Mouse (Mus musculus): ENCODE measurements around the gene Pex16.
A peak's percentile ranks its signal among the peaks of the same experiment; 100 is the strongest.

Gene Pex16

DNA sequence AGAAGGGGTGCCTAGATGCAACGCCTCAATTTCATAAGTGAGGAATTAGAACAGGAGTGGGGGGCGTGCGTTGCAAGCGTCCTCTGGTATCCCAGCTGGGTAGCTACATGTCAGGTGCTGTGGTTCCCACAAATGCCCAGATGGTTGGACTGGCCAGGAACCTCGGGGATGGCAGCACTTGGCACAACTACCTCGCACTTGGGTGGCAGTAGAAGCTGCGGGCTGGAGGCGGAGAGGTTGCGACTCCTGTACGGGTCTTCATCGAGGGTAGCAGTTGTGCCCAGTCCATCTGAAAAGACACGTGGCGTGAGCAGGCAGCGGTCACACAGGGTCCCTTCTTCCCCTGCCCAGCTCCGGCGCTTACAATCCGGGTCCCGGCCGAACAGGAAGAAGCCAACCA lies 4.1 kb upstream of the Pex16 start:
- no peak for DNase-seq (ENCODE audit: low spot score in 2 of 2)

DNA sequence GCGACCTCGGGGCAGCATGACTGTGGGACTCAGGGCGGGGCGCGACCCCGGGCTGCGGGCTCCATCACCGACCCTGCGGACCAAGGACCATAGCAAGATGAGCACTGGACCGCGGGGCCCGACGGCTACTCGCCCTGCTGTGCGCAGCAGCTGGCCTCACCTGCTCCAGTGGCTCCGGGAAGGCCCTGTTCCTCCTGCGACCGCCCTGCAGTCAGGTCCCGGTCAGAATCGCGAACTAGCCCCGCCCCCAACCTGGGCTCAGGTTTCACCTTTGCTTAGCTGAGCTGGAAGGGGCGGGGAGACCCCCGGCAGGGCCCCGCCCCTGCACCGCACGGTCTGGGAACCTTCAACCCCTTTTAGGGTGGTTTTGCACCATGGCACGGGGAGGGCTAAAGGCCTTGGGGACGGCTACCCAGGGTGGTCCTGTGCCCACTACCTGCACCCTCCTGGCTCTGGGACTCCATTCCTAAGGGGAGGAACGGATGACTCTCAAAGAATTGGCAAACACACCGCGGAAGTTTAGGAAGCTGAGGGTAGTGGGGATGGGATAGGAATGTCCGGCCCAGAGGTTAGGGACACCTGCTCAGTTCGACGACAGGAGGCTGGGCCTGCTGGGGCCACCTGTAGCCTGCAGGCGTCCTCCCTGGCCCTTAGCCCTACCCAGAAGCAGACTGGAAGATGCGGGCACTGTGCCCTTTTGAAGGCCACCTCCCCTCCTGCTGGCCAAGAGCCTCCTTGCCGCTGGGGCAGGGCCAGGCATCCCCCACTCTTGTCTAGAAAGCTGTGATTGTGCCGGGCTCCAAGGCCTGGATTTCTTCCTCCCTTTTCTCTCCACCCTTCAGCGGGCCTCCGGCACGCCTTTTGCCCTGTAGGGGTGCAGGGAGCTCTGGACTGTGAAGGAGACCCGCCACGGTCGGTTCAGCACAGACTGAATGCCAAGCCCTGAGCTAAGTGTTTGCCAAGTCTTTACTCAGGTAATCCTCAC lies 3.4 kb upstream of the Pex16 start:
- DNase-seq (ENCODE audit: low spot score in 2 of 2): no peak

DNA sequence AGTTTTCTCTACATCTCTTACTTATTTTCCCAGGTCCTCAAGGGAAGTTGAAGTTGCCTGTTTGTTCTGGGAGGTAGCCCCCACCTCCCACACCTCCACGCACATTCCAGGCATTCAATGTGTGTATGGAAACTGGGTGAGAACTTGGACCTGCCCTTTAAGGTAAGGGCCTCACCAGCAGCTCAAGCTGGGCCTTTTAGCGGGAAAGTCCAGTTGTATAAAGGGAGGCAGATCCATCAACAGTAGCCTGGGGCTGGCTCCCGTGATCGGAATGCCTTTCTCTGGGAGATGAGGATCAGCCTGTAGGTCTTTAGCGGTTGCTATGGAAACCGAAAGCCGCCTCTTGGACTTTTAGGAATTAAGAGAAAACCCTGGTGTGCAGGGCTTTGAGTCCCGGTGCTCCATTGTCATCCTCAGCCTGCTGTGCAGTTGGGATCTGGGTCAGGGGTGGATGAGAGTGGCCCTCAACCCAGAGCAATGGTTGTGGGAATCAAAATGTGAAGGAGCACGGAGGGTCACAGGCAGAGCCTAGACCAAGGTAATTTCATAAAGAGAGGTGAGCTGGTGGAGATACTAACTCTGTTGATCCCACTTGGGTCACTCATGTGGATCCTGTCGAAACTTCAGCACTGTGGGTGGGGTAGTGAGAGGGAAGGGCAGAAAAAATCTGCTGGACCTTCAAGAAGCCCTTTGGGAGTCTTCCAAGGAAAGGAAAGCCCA lies 2.3 kb upstream of the Pex16 start:
- DNase-seq (ENCODE audit: low spot score in 2 of 2): no peak

DNA sequence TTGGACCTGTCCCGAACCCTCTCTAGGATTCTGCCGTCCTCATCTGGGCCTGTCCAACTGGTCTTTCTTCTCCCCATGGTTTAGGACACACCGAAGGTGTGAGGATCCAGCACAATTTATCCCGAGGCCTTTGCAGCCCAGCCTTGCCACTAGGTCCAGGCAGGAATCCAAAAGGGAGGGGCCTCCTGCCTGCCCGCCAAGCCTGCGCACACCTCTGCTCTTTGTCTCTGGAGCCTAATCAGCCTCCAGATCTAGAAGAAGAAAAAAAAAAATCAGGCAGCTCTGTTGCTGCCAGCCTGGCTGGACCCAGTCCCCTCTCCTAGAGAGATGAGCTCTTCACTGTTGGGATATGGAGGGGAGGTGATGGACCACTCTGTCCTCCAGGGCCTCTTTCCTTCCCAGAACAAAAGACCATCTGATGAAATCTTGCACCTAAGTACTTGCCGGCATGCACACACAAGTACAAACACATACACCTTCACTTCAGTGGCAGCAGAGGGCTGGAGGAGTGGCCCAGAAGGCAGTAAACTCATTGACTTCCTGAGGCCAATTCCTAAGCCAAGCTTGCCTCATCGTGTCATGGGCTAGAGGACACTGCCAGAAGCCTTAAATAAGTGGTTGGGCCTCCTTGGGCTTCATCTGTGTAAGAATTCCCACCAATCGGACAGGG lies 1.6 kb upstream of the Pex16 start:
- no peak for DNase-seq (ENCODE audit: low spot score in 2 of 2)

DNA sequence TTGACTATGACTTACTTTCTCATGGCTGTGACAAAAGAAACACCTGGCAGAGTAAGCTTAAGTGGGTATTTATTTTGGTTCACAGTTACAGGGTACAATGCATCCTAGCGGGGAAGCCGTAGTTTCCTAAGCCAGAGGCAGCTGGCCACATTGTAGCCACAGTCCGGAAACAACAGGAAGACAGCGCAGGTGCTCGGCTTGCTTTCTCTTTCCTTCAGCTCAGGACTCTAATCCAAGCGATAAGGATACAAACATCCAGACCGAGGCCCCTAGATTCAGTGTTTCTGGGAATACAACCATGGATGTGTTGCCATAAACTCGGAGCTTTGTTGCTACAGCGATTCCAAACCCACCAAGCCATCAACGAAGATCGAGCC lies 1.1 kb upstream of the Pex16 start:
- no peak for DNase-seq (ENCODE audit: low spot score in 2 of 2)

DNA sequence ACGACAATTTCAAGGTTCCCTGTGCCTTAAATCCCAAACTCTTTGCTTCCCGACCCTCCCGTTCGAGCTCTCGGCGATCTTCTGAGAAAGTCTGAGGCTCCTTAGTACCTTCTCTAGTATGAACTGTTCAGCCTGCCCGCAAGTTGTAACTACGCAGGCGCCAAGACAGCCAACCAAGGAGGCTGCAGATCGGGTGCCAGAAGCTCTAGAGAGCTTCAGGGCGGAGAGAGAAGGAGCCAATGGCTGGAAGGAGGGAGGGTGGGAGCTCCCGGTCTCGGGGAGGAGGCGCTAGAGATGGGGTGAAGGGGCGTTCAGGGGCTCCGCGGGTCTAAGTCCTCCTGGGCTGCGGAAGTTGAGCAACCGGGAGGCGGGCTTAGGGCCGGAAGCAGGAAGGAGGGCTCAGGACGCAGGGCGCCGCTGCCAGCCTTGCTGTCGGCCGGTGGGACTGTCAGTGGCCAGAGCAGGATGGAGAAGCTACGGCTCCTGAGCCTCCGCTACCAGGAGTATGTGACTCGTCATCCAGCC lies 685 bp downstream of the Pex16 start:
- peak; percentile 96 to 97 for DNase-seq (ENCODE audit: low spot score in 2 of 2)

DNA sequence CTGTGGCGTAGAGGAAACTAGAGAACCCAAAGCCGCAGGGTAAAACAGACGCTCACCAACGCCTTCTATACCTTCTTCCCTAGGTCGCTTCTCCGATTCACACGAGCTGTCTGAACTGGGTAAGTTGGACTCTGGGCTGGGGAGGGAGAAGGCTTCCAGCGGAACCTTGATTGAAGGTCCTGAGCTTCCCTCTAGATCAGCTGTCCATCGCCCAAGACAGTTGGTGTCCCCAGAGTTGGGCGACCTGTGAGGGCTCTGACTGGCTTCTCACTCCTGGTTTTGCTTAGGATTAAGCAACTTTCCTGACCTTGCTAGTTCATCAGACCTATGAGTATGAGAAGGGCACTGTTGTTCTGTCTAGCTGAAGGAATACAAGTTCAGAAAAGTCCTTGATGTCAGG lies 1.3 kb downstream of the Pex16 start:
- DNase-seq (ENCODE audit: low spot score in 2 of 2): no peak

DNA sequence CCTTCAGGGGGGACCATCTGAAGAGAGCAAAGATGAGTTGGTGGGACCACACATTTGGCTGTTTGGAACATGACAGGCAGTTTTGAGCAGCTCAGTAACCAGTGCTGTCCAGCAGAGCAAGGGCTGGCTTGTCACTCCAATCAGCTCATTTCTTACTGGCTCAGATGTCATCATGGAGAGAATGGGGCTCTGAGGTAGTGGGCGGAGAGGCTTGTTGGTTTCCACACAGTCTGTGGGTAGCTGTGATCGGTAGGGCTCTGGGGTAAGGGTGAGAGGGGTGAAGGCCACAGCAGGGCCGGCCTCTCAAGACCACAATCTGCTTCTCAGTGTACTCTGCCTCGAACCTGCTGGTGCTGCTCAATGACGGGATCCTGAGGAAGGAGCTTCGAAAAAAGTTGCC lies 1.8 kb downstream of the Pex16 start:
- no peak for DNase-seq (ENCODE audit: low spot score in 2 of 2)

DNA sequence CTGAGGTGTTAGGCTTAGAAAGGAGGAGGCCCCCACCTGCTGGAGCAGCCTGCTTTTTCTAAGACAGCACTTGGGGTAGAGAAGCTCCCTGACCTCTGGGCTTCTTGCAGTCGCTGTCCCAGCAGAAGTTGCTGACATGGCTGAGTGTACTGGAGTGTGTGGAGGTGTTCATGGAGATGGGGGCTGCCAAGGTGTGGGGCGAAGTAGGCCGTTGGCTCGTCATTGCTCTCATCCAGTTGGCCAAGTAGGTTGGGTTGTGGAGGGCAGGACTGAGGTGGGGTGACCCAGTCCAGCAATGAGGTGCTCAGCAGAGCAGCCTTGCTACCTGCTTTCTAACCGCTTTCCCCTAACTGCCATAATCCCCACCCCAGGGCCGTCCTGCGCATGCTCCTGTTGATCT lies 2.8 kb downstream of the Pex16 start:
- no peak for DNase-seq (ENCODE audit: low spot score in 2 of 2)

DNA sequence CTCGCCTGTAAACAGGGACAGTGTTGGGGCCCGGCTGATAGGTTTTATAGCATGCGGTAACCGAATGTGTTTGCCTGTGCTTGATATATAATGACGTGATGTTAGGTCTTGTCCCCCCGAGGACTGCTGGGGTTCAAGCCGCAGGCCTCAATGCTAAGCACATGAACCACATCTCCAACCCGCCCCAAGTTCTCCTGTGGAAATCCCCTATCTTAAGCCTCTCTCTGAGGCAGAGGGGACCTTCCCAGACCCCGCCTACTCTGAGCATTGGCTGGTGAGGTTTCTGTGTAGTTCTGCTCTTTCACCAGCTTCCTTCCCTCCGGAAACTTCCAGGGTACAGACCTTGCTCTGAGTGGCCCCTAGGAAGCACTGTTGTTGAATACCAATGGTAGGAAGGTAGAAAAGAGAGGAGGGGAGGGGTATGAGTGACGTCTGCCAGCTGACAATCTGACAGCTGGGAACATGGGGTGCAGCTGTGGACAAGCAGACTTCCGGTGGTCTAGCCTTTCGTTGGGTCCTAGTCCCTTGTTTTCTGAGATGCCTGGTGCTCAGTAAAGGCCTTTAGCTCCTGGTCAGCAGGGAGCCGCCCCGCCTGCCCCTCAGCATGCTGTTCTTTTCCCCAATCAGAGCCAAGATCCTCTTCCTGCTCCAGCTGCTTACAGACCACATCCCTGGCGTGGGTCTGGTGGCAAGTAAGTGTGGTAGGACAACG lies 5.5 kb downstream of the Pex16 start:
- no peak for DNase-seq (ENCODE audit: low spot score in 2 of 2)

DNA sequence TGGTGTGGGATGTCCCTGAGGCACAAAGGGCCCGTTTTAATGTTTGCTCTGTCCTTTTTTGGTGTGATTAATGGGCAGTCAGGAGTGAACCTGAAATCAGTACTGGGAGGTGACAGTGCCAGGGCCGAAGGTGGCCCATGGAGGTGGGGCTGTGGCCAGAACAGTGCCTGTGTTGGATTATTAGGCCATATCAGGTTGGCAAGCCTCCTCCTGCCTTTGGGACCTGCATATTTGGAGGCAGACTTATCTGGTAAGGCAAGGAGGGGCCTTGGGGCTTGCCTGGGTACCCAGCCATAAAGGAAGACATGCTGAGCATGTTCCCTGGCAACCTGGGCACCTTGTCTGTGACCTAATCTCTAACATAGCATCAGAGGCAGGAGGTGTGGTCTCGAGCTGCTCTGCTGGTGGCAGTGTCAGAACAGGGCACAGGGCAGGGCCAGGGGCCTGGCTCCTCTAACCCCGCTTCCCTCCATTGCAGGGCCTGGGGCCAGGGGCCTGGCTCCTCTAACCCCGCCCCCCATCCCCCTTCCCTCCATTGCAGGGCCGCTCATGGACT lies 6.1 kb downstream of the Pex16 start:
- DNase-seq (ENCODE audit: low spot score in 2 of 2): no peak

DNA sequence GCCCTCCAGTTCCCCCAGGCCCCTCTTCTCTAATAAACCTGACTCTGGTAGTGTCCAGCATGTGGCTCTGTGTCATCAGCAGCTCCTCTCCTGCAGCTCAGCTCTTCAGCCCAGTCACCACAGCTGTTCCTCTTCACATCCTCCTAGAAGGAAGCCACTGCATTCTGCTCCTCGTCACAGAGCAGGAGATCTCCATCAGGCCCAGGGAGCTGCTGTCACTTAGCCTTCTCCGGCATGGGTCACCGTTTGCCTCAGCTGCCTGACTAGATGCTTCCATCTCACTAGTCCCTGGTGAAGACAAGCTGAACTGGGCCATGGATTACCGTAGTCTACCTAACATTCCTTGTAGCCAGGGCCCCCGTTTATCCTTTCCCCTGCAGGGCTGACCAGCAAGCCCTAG lies 6.7 kb downstream of the Pex16 start:
- no peak for DNase-seq (ENCODE audit: low spot score in 2 of 2)

DNA sequence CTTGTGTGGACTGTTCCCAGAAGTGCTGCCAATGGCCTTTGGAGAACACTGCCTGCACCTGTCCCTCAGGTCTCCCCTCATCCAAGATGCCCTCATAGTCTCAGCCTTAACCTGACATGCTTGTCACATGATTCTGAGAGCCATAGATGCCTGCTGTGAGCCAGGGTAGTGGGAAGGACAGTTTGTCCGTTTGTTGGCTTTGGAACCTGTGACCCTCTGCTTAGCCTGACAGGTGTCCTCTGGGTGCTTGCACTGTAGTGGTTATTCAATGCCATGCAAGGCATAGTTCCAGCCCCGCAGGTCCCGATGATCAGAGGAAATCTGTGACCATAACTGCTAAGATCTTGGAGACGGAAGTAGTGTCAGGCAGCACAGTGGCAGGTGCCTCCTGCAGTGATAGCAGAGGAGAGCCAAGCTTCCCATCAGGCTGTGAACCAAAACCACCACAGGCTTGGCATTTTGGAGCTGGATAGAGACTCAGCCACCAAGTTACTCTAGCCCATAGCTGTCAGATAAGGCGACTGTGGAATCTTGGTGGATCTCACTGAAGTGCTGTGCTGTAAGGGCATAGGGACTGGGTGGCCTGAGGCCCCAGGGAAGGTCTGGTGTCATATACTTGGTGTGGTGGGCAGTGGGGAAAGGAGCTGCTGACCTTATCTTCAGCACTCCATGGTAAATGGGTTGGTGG lies 7.6 kb downstream of the Pex16 start, which contains the start of gene 1700029I15Rik:
Gene 1700029I15Rik (plus strand): TSS at position 638 of the 688 bp plus-strand sequence.
- no peak for DNase-seq (ENCODE audit: low spot score in 2 of 2)

DNA sequence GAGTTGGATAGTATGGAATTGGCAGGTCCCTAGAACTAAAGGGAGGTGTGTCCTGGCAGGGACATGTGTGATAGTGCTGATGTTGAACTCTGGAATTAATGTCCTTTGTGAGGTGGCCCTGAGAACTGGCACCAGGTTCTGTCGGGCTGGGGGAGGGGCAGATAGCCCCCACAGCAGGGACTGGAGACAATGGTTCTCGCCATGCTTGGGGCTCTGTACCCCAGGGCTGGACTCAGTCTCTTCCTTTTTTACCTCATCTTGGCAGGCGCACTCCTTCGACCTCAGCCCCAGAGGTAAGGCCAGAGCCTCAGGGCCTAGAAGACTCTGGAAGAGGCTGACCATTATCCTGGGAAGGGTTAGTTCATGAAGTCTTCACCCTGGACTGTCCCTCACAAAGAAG lies 8.3 kb downstream of the Pex16 start:
- DNase-seq (ENCODE audit: low spot score in 2 of 2): no peak

DNA sequence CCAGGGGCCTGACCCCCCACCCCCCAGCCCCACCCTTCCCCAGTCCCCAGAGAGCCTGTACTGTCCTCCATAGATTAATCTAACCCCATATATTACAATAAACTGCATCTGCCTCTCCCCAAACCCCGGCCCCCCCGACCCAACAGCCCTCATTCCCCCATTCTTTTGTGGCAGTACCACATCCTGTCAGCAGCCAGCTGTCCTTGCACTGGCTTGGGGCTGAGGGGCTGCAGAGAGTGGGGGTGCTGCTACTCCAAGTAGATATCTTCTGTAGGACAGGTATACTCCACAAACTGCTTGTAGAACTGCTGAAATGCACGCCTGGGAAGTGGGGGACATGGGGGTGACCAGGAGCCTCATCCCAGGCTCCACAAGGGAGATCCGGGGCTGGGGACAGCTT lies 9.6 kb downstream of the Pex16 start:
- DNase-seq (ENCODE audit: low spot score in 2 of 2): no peak

DNA sequence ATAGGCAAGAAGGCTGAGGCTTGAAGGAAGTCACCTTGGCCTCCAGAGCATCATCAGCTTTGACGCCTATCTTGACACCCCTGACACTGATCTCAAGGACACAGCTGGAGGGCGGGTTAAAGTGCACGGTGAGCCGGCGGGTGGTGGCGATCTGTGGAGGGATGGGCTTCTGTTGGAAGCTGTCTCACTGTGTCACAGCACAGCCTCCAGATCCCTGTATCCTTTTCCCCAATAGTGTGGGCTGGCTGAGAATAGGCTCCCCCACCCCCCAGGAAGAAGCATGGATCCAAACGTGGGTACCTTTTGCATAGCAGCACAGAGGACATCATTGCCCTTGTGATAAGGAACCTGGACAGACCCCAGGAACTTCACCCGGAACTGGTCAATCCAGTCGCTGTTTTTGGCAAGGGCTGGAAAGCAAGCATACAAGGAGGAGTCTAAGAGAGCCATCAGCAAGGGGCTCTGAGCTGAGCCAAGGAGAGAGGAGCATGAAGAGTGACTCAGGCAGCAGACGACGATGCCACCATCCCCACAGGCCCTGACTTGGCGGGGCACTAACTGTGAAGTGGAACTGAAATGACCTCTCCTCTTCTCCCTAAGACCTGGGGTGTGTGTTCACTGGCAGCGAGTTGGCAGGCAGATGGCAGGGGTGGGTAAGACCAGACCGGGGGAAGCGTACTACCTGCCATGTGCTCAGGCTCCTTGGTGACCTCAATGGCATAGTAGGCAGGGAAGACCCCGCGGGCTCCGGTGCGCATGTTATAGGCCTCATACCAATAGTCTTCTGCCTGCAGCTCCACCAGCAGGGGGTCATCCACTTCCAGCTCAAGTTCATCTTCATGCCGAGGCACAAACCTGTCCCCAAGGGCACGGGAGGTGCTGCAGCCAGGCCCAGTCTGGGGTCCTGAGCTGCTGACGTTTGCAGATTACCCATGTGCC lies 10.9 kb downstream of the Pex16 start:
- DNase-seq (ENCODE audit: low spot score in 2 of 2): no peak

DNA sequence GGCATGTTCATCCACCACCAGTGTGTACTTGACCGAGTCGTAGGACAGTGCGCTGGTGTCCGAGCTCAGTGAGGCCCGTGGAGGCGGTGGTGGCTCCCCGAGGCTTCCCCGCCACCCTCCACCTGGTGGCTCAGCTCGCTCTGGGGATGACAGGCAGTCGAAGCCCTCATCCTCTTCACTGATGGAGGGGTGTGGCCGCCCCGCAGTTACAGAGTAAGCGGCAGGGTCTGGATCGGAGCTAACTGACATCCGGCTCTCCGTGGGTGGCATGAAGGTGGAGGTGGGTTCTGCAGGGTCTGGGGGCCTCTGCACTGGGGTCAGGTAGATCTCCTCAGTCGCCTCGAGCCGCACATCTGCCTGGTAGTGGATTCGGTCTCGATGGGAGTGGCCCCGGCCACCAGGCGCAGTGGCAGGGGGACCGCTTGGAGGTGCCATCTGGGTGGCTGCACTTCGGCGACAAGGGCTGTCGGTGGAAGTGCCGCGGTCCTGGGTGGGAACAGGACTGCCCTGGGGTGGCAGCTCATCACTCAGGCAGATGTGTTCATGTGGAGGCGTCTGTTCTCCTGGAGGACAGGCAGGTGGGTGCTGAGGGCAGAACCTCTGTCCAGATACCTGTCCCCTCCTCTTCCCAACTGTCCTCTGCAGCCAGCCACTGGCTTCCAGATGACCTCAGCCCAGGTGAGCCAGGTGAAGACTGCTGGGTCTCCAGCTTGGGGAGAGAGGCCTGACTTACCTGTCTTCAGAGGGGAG lies 12.5 kb downstream of the Pex16 start:
- no peak for DNase-seq (ENCODE audit: low spot score in 2 of 2)

DNA sequence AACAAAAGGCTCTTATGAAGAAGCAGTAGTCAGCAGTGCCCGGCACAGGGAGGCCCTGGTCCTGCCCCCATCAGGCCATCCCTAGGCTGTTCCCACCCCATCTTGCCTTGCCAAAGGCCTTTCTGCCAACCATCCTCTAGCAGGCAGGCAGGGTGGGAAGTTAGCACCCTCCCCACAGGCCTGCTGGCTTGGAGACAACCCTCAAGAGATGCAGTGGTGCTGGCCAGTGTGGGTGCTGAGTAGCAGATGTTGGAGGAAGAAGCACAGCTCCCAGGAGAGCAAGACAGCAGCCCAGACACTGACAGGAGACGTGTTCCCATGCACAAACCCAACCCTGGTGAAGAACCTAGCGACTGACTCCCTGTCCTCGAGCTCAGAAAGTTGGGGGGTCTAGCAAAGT lies 13.2 kb downstream of the Pex16 start:
- DNase-seq (ENCODE audit: low spot score in 2 of 2): peak in 1 of 2 experiments; percentile 78

DNA sequence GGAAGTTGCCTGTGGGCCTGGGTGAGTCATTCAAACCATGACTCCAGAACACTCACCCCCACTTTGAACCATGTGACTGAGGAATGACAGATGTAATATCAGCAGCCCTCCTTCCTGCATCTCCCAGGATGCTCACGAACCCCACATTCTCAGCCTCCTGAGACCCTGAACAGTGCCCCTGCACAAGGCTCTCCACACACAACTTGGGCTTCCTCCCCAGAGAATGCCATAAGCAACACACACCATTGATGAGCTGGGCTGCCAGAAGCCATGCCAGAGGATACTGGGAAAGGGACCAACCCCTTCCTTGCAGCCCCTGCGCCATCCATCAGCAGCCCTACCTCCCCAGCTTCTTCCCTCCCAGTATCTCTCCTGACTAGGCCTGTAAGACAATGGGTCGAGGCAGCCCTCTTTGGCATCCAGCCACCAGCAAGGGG lies 13.6 kb downstream of the Pex16 start:
- peak in 1 of 2 experiments; percentile 56 for DNase-seq (ENCODE audit: low spot score in 2 of 2)
